Mouse (Mus musculus) heart, postnatal 0 days (tissue): ENCODE results near the gene Cit.

Experiments used
- CTCF ChIP-seq: IDR thresholded peaks from 2 replicates; pipeline ENCODE4 v1.5.1; 2016; ENCODE audit warnings: antibody characterized with exemption, control low read depth, low read depth
- EP300 ChIP-seq: IDR thresholded peaks from 2 replicates; pipeline ENCODE4 v1.6.1; 2016; ENCODE audit warnings: antibody characterized with exemption, low read depth

DNA sequence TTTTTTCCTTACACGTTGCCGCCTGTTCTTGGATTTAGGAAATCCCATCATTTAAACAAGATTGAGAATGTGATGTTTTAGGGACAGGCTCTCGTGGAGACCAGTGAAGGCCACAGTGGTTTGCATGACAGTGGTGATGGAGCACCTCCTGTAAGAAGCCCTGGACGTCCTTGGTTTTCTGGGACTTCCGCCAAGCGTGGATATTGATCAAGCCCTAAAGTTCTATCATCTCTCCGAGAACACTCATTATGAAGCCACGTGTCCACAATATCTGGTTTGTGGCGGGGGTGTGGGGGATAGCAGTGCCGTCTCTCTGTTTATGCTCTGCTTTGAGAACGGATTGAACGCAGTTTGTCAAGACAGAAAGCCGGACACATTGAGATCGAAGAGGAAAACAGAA is 109.5 kb downstream of the Cit start:
- no peak for TF ChIP-seq EP300
- no peak for TF ChIP-seq CTCF
